ENCODE assay signal across 18 mouse cellular contexts in the genomic region with DNA sequence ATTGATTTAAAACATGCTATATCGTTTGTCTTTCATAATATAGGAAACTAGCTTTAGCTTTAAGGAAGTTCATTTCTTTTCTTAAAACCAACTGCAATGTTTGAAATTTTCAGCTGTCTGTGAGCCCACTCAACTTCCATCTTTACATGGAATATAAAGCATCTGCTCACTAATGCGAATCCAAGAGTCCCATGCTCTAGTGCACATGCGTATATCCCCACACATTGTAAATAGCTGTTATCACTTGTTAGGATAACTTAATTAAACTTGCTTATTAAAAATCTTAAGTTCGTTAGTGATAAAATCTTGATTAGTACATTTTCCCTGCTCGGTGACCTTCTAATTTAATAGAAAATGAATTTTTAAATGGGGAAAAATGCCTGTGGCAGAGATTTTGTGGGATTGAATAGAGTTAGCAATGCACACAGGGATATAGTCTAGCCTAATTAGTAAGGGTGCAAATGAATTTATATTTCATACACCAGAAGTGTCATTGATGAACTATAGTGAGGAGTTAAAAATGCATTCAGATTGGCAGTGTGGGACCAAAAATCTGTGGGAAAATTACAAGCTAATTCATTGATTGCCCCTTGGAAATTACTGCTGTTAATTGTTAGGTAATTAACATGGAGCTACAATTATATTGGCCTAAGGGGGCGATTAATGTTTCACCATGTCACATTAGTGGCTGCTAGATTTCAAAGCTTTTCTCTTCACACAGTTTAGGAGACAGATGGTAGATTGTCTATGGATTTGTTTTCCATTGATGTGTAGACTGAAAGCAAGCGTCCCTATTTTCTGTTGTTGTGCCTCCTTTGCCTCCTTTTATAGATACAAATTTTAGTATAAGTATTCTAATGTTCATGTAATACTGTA.
DNase-seq lines count a peak whose midpoint lies in the region; ATAC-seq and TF ChIP-seq lines count a peak whose summit lies in the region.
"Had no signal": no experiment of that assay in that cellular context is flagged by ENCODE, and none has a peak within 500 bp of the region (broad histone marks: within the 10 kb centered on the region; RNA-seq: fewer than 3 reads in every experiment).

No protein-coding gene starts in this region.

- no peaks in the 10 kb centered on the region for H3K4me1 ChIP-seq in forebrain, postnatal 0 days (ENCODE audit: insufficient read depth)
- H3K4me1 ChIP-seq in midbrain, embryonic 16.5 days (ENCODE audit: control insufficient read depth, insufficient read depth, low read length) = no peaks in the 10 kb centered on the region
- H3K4me1 ChIP-seq: heart, embryonic 13.5 days; limb, embryonic 15.5 days; liver, embryonic 15.5 days had no signal

- ATAC-seq in forebrain, postnatal 0 days = peak; percentile 47; the same call in 1 of the 2 replicates
- ATAC-seq in midbrain, embryonic 16.5 days = peak; percentile 80
- ATAC-seq in inflammation-experienced regulatory T-cells, adult 6 months = no peak
- ATAC-seq: intestine, embryonic 16.5 days had no signal

- 33% methylated on average over 7 of the region's 7 CpGs for WGBS in forebrain, postnatal 0 days
- WGBS in midbrain, embryonic 16.5 days = 73% methylated on average over 7 of the region's 7 CpGs

- peak; percentile 54 for DNase-seq in retina, postnatal 1 day
- DNase-seq in retina, embryonic 14.5 days (ENCODE audit: low spot score) = no peak
- peak; percentile 20 for DNase-seq in forebrain, postnatal 0 days
- no peak for DNase-seq in kidney, postnatal 14 days
- no peak for DNase-seq in gastrocnemius, postnatal 14 days
- DNase-seq: adrenal gland, adult 2 months; cerebellum, adult 9-10 months; heart, adult 11 months; heart, postnatal 36 days; kidney, postnatal 4 days; right cerebral cortex, postnatal 4 days had no signal

- no peak overlapping the region for H3K27ac ChIP-seq in forebrain, postnatal 0 days (ENCODE audit: low read depth, low read length)
- H3K27ac ChIP-seq in midbrain, embryonic 16.5 days (ENCODE audit: low read length) = no peak overlapping the region
- H3K27ac ChIP-seq: heart, embryonic 13.5 days; limb, embryonic 15.5 days; liver, embryonic 15.5 days; macrophage had no signal

- no peak overlapping the region for H3K9ac ChIP-seq in forebrain, postnatal 0 days
- no peak overlapping the region for H3K9ac ChIP-seq in midbrain, embryonic 16.5 days (ENCODE audit: low read depth, low read length)
- H3K9ac ChIP-seq: heart, embryonic 13.5 days; limb, embryonic 15.5 days; liver, embryonic 15.5 days had no signal

- no peak overlapping the region for H3K4me3 ChIP-seq in forebrain, postnatal 0 days (ENCODE audit: low read depth, low read length)
- no peak overlapping the region for H3K4me3 ChIP-seq in midbrain, embryonic 16.5 days (ENCODE audit: low read depth, low read length)
- H3K4me3 ChIP-seq: heart, embryonic 13.5 days; limb, embryonic 15.5 days; liver, embryonic 15.5 days had no signal

- no peak for TF ChIP-seq CTCF in forebrain, postnatal 0 days (IDR thresholded peaks at IDR 0.05; ENCODE audit: low read depth)

- intact Hi-C loops in gastrocnemius, postnatal 14 days (cut with DNase I; ENCODE audit: low total_unique reads) = no loop called here

- no peaks in the 10 kb centered on the region for H3K9me3 ChIP-seq in forebrain, postnatal 0 days (ENCODE audit: low read length)
- H3K9me3 ChIP-seq in midbrain, embryonic 16.5 days (replicated peaks; ENCODE audit: control insufficient read depth, low read length, poor library complexity, severe bottlenecking) = no peaks in the 10 kb centered on the region
- H3K9me3 ChIP-seq: limb, embryonic 15.5 days; liver, embryonic 15.5 days had no signal

- H3K36me3 ChIP-seq in forebrain, postnatal 0 days (ENCODE audit: insufficient read depth) = no peaks in the 10 kb centered on the region
- H3K36me3 ChIP-seq in midbrain, embryonic 16.5 days (ENCODE audit: control insufficient read depth, insufficient read depth, low read length) = no peaks in the 10 kb centered on the region
- H3K36me3 ChIP-seq: heart, embryonic 13.5 days; limb, embryonic 15.5 days; liver, embryonic 15.5 days had no signal

- no peaks in the 10 kb centered on the region for H3K27me3 ChIP-seq in forebrain, postnatal 0 days (ENCODE audit: insufficient read depth, low read length)
- H3K27me3 ChIP-seq in midbrain, embryonic 16.5 days (ENCODE audit: control insufficient read depth, insufficient read depth, low read depth, low read length) = no peaks in the 10 kb centered on the region
- H3K27me3 ChIP-seq: heart, embryonic 13.5 days; limb, embryonic 15.5 days; liver, embryonic 15.5 days had no signal

- H3K4me2 ChIP-seq in forebrain, postnatal 0 days (ENCODE audit: low read depth) = no peak overlapping the region
- no peak overlapping the region for H3K4me2 ChIP-seq in midbrain, embryonic 16.5 days (ENCODE audit: low read length)
- H3K4me2 ChIP-seq: heart, embryonic 13.5 days; limb, embryonic 15.5 days; liver, embryonic 15.5 days had no signal

Comparison
In these comparisons a context has a peak if more than half of its experiments do, and no peak if none do; other contexts are left out.
1. DNase-seq: peak in retina, postnatal 1 day (single experiment) and forebrain, postnatal 0 days (single experiment); none in retina, embryonic 14.5 days (single experiment), kidney, postnatal 14 days (single experiment) and gastrocnemius, postnatal 14 days (single experiment).